Mouse (Mus musculus) MEL (cell line): ENCODE data around the gene Ociad2. TPM values are rescaled to one million over a fixed set of nuclear protein-coding genes. Genes with fewer than 3 reads are reported as not detected.

ENCODE experiments used
- DNase-seq: peaks from one replicate; pipeline ENCODE4 v3.0.0; 2011; ENCODE audit warnings: low read depth, low spot score
- H3K27ac ChIP-seq: 2 replicates; pipeline ENCODE4 v1.5.1; 2012; ENCODE audit warnings: low read depth, mild to moderate bottlenecking, control low read depth, low read length, moderate library complexity; ENCODE audit not compliant: control insufficient read depth
- H3K27me3 ChIP-seq, 2 experiments: fragments of 150-350 bp in 1 of 2; sonication (generic) in 1 of 2; 2 replicates each; pipeline ENCODE4 v1.6.1; 2012; ENCODE audit warnings: low read length in 2 of 2, mild to moderate bottlenecking in 2 of 2, improper control_type of control experiment in 1 of 2, moderate library complexity in 1 of 2; ENCODE audit not compliant: insufficient read depth in 2 of 2, control insufficient read depth in 1 of 2
- H3K36me3 ChIP-seq, 2 experiments: 2 replicates each; pipeline ENCODE4 v1.6.1; 2012 to 2014; ENCODE audit warnings: low read length in 2 of 2, improper control_type of control experiment in 1 of 2, inconsistent platforms in 1 of 2, mild to moderate bottlenecking in 1 of 2; ENCODE audit not compliant: insufficient read depth in 2 of 2, control insufficient read depth in 1 of 2
- H3K4me1 ChIP-seq, 2 experiments: fragments of 150-350 bp in 1 of 2; sonication (generic) in 1 of 2; 2 replicates each; pipeline ENCODE4 v1.6.1; 2012; ENCODE audit warnings: low read length in 2 of 2, improper control_type of control experiment in 1 of 2, mild to moderate bottlenecking in 1 of 2; ENCODE audit not compliant: insufficient read depth in 2 of 2, control insufficient read depth in 1 of 2
- H3K4me3 ChIP-seq, 2 experiments: fragments of 150-350 bp in 1 of 2; sonication (generic) in 1 of 2; 2 replicates each; pipeline ENCODE4 v1.5.1; 2012; ENCODE audit warnings: low read depth in 2 of 2, low read length in 2 of 2, mild to moderate bottlenecking in 2 of 2, moderate library complexity in 2 of 2, control low read depth in 1 of 2, improper control_type of control experiment in 1 of 2; ENCODE audit not compliant: control insufficient read depth in 1 of 2, insufficient read depth in 1 of 2
- H3K79me2 ChIP-seq: 2 replicates; pipeline ENCODE4 v1.6.1; 2012; ENCODE audit warnings: mild to moderate bottlenecking, low read length, moderate library complexity; ENCODE audit not compliant: control insufficient read depth, poor library complexity, insufficient read depth
- H3K9ac ChIP-seq: 2 replicates; pipeline ENCODE4 v1.6.1; 2012; ENCODE audit warnings: low read depth, mild to moderate bottlenecking, control low read depth, low read length, moderate library complexity; ENCODE audit not compliant: control insufficient read depth, poor library complexity, severe bottlenecking
- H3K9me3 ChIP-seq: fragments of 150-350 bp; sonication (generic); replicated peaks from 2 replicates; pipeline ENCODE4 v1.6.1; 2012; ENCODE audit warnings: mild to moderate bottlenecking, low read length, improper control_type of control experiment, moderate library complexity; ENCODE audit not compliant: insufficient read depth
- CHD1 ChIP-seq: IDR thresholded peaks from 2 replicates; pipeline ENCODE4 v1.6.1; 2012; ENCODE audit warnings: low read depth, mild to moderate bottlenecking, inconsistent platforms, low read length, improper control_type of control experiment
- CHD2 ChIP-seq: IDR thresholded peaks from 2 replicates; pipeline ENCODE4 v1.6.1; 2011; ENCODE audit warnings: low read length, improper control_type of control experiment
- CTCF ChIP-seq, 3 experiments: IDR thresholded peaks in 2 of 3; conservative IDR thresholded peaks in 1 of 3; 2 replicates each; pipeline ENCODE4 v1.5.1; 2011 to 2012; ENCODE audit warnings: low read length in 3 of 3, low read depth in 2 of 3, mild to moderate bottlenecking in 2 of 3, improper control_type of control experiment in 1 of 3, inconsistent platforms in 1 of 3, mixed read lengths in 1 of 3, moderate library complexity in 1 of 3; ENCODE audit not compliant: control insufficient read depth in 1 of 3, insufficient read depth in 1 of 3, poor library complexity in 1 of 3, severe bottlenecking in 1 of 3
- EP300 ChIP-seq, 2 experiments: IDR thresholded peaks; 2 replicates each; pipeline ENCODE4 v1.6.1; 2011; ENCODE audit warnings: improper control_type of control experiment in 2 of 2, low read length in 2 of 2, low read depth in 1 of 2, mild to moderate bottlenecking in 1 of 2
- GATA1 ChIP-seq: IDR thresholded peaks from 2 replicates; pipeline ENCODE4 v1.6.1; 2011; ENCODE audit warnings: low read depth, low read length, improper control_type of control experiment
- MAX ChIP-seq: IDR thresholded peaks from 2 replicates; pipeline ENCODE4 v1.6.1; 2011; ENCODE audit warnings: low read length, improper control_type of control experiment
- MAZ ChIP-seq: IDR thresholded peaks from 2 replicates; pipeline ENCODE4 v1.6.1; 2012; ENCODE audit warnings: low read depth, mild to moderate bottlenecking, inconsistent platforms, low read length, improper control_type of control experiment
- MEF2A ChIP-seq: IDR thresholded peaks from 2 replicates; pipeline ENCODE4 v1.6.1; 2014; ENCODE audit warnings: low read depth, mild to moderate bottlenecking, inconsistent platforms, low read length, improper control_type of control experiment; ENCODE audit not compliant: poor library complexity, insufficient replicate concordance, severe bottlenecking; ENCODE audit errors: extremely low read depth
- MYB ChIP-seq: IDR thresholded peaks from 2 replicates; pipeline ENCODE4 v1.6.1; 2011; ENCODE audit warnings: mild to moderate bottlenecking, low read depth, low read length, improper control_type of control experiment
- MYC ChIP-seq: IDR thresholded peaks from 2 replicates; pipeline ENCODE4 v1.6.1; 2011; ENCODE audit warnings: low read depth, mild to moderate bottlenecking, low read length, improper control_type of control experiment, moderate library complexity
- NELFE ChIP-seq: IDR thresholded peaks from 2 replicates; pipeline ENCODE4 v1.6.1; 2011; ENCODE audit warnings: low read depth, low read length, improper control_type of control experiment
- POLR2A ChIP-seq, 2 experiments: IDR thresholded peaks; 2 replicates each; pipeline ENCODE4 v1.6.1; 2011 to 2012; ENCODE audit warnings: low read length in 2 of 2, mild to moderate bottlenecking in 2 of 2, control low read depth in 1 of 2, improper control_type of control experiment in 1 of 2, low read depth in 1 of 2, moderate library complexity in 1 of 2; ENCODE audit not compliant: control insufficient read depth in 1 of 2, insufficient read depth in 1 of 2, poor library complexity in 1 of 2
- POLR2AphosphoS2 ChIP-seq: IDR thresholded peaks from 2 replicates; pipeline ENCODE4 v1.6.1; 2011; ENCODE audit warnings: low read length, improper control_type of control experiment
- RCOR1 ChIP-seq: IDR thresholded peaks from 2 replicates; pipeline ENCODE4 v1.6.1; 2012; ENCODE audit warnings: low read depth, mild to moderate bottlenecking, inconsistent platforms, low read length, improper control_type of control experiment
- SIN3A ChIP-seq: IDR thresholded peaks from 2 replicates; pipeline ENCODE4 v1.6.1; 2012; ENCODE audit warnings: low read length, improper control_type of control experiment, inconsistent platforms
- TBP ChIP-seq: IDR thresholded peaks from 2 replicates; pipeline ENCODE4 v1.8.0; 2011; ENCODE audit warnings: low read depth, low read length, improper control_type of control experiment
- USF1 ChIP-seq: IDR thresholded peaks from 2 replicates; pipeline ENCODE4 v1.6.1; 2014; ENCODE audit warnings: low read depth, mild to moderate bottlenecking, inconsistent platforms, low read length, improper control_type of control experiment, moderate library complexity
- USF2 ChIP-seq, 2 experiments: IDR thresholded peaks; 2 replicates each; pipeline ENCODE4 v1.6.1; 2011 to 2012; ENCODE audit warnings: improper control_type of control experiment in 2 of 2, low read length in 2 of 2, borderline replicate concordance in 1 of 2, inconsistent platforms in 1 of 2, low read depth in 1 of 2, mild to moderate bottlenecking in 1 of 2; ENCODE audit not compliant: insufficient read depth in 1 of 2
- ZC3H11A ChIP-seq: IDR thresholded peaks from 2 replicates; pipeline ENCODE4 v1.6.1; 2012; ENCODE audit warnings: low read depth, mild to moderate bottlenecking, inconsistent platforms, low read length, improper control_type of control experiment
- ZMIZ1 ChIP-seq: IDR thresholded peaks from 2 replicates; pipeline ENCODE4 v1.6.1; 2012; ENCODE audit warnings: low read depth, mild to moderate bottlenecking, inconsistent platforms, low read length, improper control_type of control experiment, moderate library complexity
- polyA plus RNA-seq, 2 experiments: library from polyadenylated mRNA; stranded (reverse) in 1 of 2; unstranded in 1 of 2; fragments of >175 nt in 1 of 2; fragments of >200 nt in 1 of 2; gene quantifications; 2 replicates each; pipeline versions ENCODE4 v1.2.1 to v1.2.4; 2012; ENCODE audit warnings: low replicate concordance in 2 of 2, low read depth in 1 of 2; ENCODE audit not compliant: insufficient read length in 2 of 2, insufficient read depth in 1 of 2, missing spikeins in 1 of 2
- total RNA-seq: library from RNA; depleted of rRNA; stranded (reverse); fragments of 300-350 nt; gene quantifications from 2 replicates; pipeline ENCODE4 v1.2.3, GENCODE M21; 2012

Ociad2 gene
- total and polyA plus RNA-seq, 3 experiments: 3.9 to 11.0 TPM; not detected in 1

DNA sequence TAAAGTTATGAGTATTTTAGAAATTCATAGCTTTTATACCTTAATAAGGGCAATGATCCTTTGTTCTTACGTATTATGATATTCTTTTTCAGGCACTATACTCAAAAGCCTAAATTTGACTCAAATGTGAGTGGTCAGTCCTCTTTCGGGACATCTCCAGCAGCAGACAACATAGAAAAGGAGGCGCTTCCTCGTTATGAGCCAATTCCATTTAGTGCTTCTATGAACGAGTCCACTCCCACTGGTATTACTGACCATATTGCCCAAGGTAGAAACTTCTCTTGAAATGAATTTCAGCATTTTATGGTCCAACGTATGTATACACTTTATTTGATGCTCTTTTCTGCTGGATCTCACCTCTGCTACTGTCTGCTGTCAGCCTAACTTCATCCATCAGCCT, 34.3 kb downstream of the Ociad2 start:
- Histone ChIP-seq H3K4me3 (no peak overlapping the region), H3K4me1 (peaks cover 5 to 6% of the 10 kb centered on the region in 2 experiments), H3K27ac (no peak overlapping the region), H3K36me3 (peaks cover 17 to 71% of the 10 kb centered on the region in 2 experiments), H3K27me3 (no peaks in the 10 kb centered on the region), H3K9me3 (no peaks in the 10 kb centered on the region), H3K79me2 (no peaks in the 10 kb centered on the region; the same call in 1 of the 2 replicates), H3K9ac (no peak overlapping the region)
- no peak for TF ChIP-seq MAX
- no peak for TF ChIP-seq MAZ
- TF ChIP-seq MYB: no peak
- no peak for TF ChIP-seq USF2 (IDR thresholded peaks at IDR 0.05; ENCODE audit: borderline replicate concordance in 1 of 2, insufficient read depth in 1 of 2, low read depth in 1 of 2, low read length in 2 of 2)
- TF ChIP-seq SIN3A: no peak
- no peak for TF ChIP-seq ZMIZ1
- TF ChIP-seq CHD2: no peak
- TF ChIP-seq TBP: no peak
- no peak for DNase-seq

DNA sequence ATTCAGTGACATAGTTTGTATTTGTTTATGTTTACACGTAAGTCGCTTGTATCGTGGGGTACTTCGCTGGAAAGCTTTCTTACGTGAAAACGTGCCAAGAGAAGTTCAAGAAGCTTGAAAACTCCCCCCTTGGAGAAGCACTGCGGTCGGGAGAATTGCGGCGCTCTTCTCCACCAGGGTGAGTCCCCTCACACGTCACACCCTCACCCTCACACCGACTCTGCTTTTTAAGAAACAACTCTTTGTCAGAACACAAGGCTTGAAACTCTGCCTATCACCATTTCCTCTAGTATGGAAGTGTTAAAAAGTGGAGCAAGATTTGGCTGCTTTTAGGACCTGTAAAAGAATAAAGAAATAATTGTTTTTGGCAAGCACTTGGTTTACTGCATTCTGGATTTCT, 36.3 kb downstream of the Ociad2 start:
- DNase-seq: no peak
- Histone ChIP-seq H3K36me3 (peaks cover 16 to 73% of the 10 kb centered on the region in 2 experiments), H3K4me1 (peaks cover 5 to 6% of the 10 kb centered on the region in 2 experiments), H3K27ac (no peak overlapping the region), H3K79me2 (no peaks in the 10 kb centered on the region; the same call in 1 of the 2 replicates), H3K4me3 (no peak overlapping the region), H3K9ac (no peak overlapping the region), H3K27me3 (no peaks in the 10 kb centered on the region), H3K9me3 (no peaks in the 10 kb centered on the region)
- no peak for TF ChIP-seq RCOR1
- 0 out of 4 replicates have a peak, but pooled peaks of 1 of the 2 experiments have one; percentile 15 for TF ChIP-seq POLR2A (IDR thresholded peaks at IDR 0.05; ENCODE audit: control insufficient read depth in 1 of 2, insufficient read depth in 1 of 2, low read depth in 1 of 2, low read length in 2 of 2, poor library complexity in 1 of 2)
- no peak for TF ChIP-seq MYC

DNA sequence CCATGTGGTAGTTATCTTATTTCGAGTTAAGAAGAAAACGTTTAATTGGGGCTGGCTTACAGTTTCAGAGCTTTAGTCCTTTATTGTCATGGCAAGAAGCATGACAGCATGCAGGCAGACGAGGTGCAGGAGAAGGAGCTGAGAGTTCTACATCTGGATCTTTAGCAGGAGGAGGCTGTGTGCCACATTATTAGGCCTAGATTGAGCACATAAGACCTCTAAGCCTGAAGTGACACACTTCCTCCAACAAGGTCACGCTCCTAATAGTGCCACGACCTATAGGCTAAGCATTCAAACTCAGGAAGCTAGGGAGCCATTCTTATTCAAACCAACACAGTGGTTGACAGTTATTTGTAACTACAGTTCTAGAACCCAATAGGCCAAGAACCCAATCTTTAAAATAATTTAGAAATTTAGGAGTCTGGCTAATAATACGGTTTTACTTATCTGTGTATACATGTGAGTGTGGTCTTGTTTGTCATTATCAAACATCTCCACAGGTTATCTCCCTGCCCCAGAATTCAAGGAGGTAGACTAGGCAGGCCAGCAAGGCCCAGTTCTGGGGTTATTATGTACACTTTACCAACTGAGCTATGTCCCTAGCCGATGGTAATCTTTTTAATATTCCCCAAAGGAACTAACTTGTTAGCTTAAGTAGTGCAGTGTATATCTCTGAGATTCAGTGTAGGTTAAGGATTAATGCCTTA, 39.1 kb downstream of the Ociad2 start:
- H3K9ac ChIP-seq: no peak overlapping the region
- no peak for TF ChIP-seq USF2 (IDR thresholded peaks at IDR 0.05; ENCODE audit: borderline replicate concordance in 1 of 2, insufficient read depth in 1 of 2, low read depth in 1 of 2, low read length in 2 of 2)
- TF ChIP-seq CHD1: no peak
- no peak for TF ChIP-seq NELFE
- TF ChIP-seq ZC3H11A: no peak
- no peak for TF ChIP-seq MEF2A
- no peak for TF ChIP-seq MYB
- TF ChIP-seq POLR2A (IDR thresholded peaks at IDR 0.05; ENCODE audit: control insufficient read depth in 1 of 2, insufficient read depth in 1 of 2, low read depth in 1 of 2, low read length in 2 of 2, poor library complexity in 1 of 2): no peak
- TF ChIP-seq CTCF (IDR thresholded peaks at IDR 0.05 in 2 of 3, conservative IDR thresholded peaks at IDR 0.05 in 1 of 3; ENCODE audit: control insufficient read depth in 1 of 3, insufficient read depth in 1 of 3, low read depth in 2 of 3, low read length in 3 of 3, poor library complexity in 1 of 3, severe bottlenecking in 1 of 3): no peak
- no peak for TF ChIP-seq MAZ
- TF ChIP-seq RCOR1: no peak
- TF ChIP-seq GATA1: no peak
- no peak for TF ChIP-seq EP300 (IDR thresholded peaks at IDR 0.05; ENCODE audit: low read depth in 1 of 2, low read length in 2 of 2)
- no peak for TF ChIP-seq POLR2AphosphoS2
- no peak for TF ChIP-seq USF1
- no peak for TF ChIP-seq CHD2
- TF ChIP-seq MAX: no peak
- TF ChIP-seq MYC: no peak
- peaks cover 8 to 59% of the 10 kb centered on the region in 2 experiments for H3K36me3 ChIP-seq
- H3K4me1 ChIP-seq: peaks cover under 1 to 3% of the 10 kb centered on the region in 2 experiments
- H3K79me2 ChIP-seq: peaks cover 2% of the 10 kb centered on the region; the same call in 1 of the 2 replicates
- H3K27me3 ChIP-seq: no peaks in the 10 kb centered on the region
- no peak overlapping the region for H3K27ac ChIP-seq
- no peaks in the 10 kb centered on the region for H3K9me3 ChIP-seq
- DNase-seq: no peak
- no peak overlapping the region for H3K4me3 ChIP-seq
